Mouse (Mus musculus): Measurements from ENCODE around the gene Rgs7. TPM values are rescaled to one million over a fixed set of nuclear protein-coding genes. Genes with fewer than 3 reads are reported as not detected.

Gene Rgs7
- polyA plus RNA-seq, 1 experiment from 2014 or later: 0.96 TPM

DNA sequence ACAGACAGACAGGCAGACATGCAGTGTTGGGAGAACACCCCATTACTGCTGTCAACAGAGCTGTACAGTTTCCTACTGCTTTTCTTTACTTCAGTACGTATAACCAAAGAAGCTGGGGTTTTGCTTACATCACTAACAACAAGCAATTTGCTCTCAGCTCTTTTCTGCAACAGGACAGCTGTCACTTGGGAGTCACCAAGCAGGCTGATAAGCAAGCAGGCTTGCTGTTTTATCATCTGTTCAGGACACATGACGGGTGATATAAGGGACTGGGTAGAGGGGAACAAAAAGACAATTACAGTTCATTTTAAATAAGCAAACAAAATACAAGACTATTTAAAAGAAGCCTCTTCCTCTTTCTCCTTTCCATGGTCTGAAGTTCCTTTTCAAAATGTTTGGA lies 289.4 kb downstream of the Rgs7 start:
- H3K4me2 ChIP-seq (replicated peaks; ENCODE audit: low read depth): no peak overlapping the region

DNA sequence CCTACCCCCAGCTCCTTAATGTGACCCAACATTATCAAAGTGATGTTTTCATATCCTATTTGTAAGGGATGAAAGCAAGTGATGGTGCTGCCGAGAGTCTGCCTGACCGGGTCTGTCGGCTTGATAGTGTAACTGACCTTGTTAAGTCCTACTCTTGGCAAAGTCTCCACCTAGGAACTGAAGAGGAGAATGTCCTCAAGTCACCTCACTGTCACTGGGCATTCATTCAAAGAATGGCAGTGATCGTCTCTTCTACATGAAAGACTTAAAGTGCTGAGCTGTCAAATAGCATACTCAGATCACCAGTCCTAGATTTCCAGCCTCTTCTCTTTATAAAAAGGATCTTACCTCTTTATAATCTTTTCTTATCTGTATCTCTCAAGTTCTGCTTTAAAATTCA lies 293.4 kb downstream of the Rgs7 start:
- ATAC-seq (ENCODE audit: low FRiP score, low TSS enrichment): no peak
- H3K27me3 ChIP-seq (ENCODE audit: control insufficient read depth, insufficient read depth, low read length): no peaks in the 10 kb centered on the region
- WGBS: 85% methylated on average over 4 of the region's 4 CpGs

More for the DNA sequence above, 289.4 kb downstream of the Rgs7 start:
- no peaks in the 10 kb centered on the region for H3K27me3 ChIP-seq (ENCODE audit: control insufficient read depth, insufficient read depth, low read length)
- TF ChIP-seq CTCF (IDR thresholded peaks at IDR 0.05; ENCODE audit: low read depth) (no peak), EP300 (optimal IDR thresholded peaks at IDR 0.05) (no peak)
- H3K9ac ChIP-seq (ENCODE audit: low read length): no peak overlapping the region
- H3K9me3 ChIP-seq (ENCODE audit: control insufficient read depth, low read length): no peaks in the 10 kb centered on the region
- DNase-seq (ENCODE audit: low spot score) (no peak), ATAC-seq (ENCODE audit: low FRiP score, low TSS enrichment) (no peak)
- H3K27ac ChIP-seq (replicated peaks): no peak overlapping the region
- no peak overlapping the region for H3K4me3 ChIP-seq (ENCODE audit: low read depth, low read length)
- H3K36me3 ChIP-seq (ENCODE audit: control insufficient read depth, insufficient read depth, low read length): no peaks in the 10 kb centered on the region
- WGBS: 40% methylated on average over 2 of the region's 2 CpGs
- no peaks in the 10 kb centered on the region for H3K4me1 ChIP-seq (replicated peaks; ENCODE audit: control insufficient read depth, insufficient read depth)

DNA sequence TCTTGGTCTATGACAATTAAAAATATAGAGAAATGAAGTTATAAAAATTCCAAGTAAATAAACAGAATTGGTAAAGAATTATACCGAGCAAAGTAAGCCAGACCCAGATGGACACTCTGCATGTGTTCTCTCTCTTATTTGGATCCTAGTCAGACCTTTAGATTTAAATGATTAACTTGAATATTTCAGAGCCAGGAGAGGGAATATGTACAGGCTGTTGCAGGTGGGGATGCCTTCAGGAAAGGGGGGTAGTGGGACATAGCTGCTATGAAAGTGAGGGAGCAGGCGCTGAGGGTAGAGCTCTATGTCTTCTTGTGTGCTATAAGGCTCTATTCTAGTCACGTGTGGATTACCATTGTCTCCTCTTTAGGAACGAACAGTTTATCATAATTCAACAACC lies 296.5 kb downstream of the Rgs7 start:
- TF ChIP-seq EP300 (optimal IDR thresholded peaks at IDR 0.05): no peak
- no peak for TF ChIP-seq CTCF (IDR thresholded peaks at IDR 0.05; ENCODE audit: low read depth)
- ATAC-seq (ENCODE audit: low FRiP score, low TSS enrichment) (no peak), DNase-seq (ENCODE audit: low spot score) (no peak)
- H3K9me3 ChIP-seq (ENCODE audit: control insufficient read depth, low read length): no peaks in the 10 kb centered on the region
- H3K27me3 ChIP-seq (ENCODE audit: control insufficient read depth, insufficient read depth, low read length): no peaks in the 10 kb centered on the region
- no peaks in the 10 kb centered on the region for H3K36me3 ChIP-seq (ENCODE audit: control insufficient read depth, insufficient read depth, low read length)
- no peaks in the 10 kb centered on the region for H3K4me1 ChIP-seq (replicated peaks; ENCODE audit: control insufficient read depth, insufficient read depth)
- no peak overlapping the region for H3K4me2 ChIP-seq (replicated peaks; ENCODE audit: low read depth)
- 84% methylated on average over 4 of the region's 4 CpGs for WGBS
- no peak overlapping the region for H3K4me3 ChIP-seq (ENCODE audit: low read depth, low read length)
- no peak overlapping the region for H3K27ac ChIP-seq (replicated peaks)
- H3K9ac ChIP-seq (ENCODE audit: low read length): no peak overlapping the region

More for the DNA sequence above, 293.4 kb downstream of the Rgs7 start:
- H3K4me3 ChIP-seq (ENCODE audit: low read depth, low read length): no peak overlapping the region
- TF ChIP-seq EP300 (optimal IDR thresholded peaks at IDR 0.05) (no peak), CTCF (IDR thresholded peaks at IDR 0.05; ENCODE audit: low read depth) (no peak)
- no peaks in the 10 kb centered on the region for H3K9me3 ChIP-seq (ENCODE audit: control insufficient read depth, low read length)
- H3K4me1 ChIP-seq (replicated peaks; ENCODE audit: control insufficient read depth, insufficient read depth): no peaks in the 10 kb centered on the region
- no peaks in the 10 kb centered on the region for H3K36me3 ChIP-seq (ENCODE audit: control insufficient read depth, insufficient read depth, low read length)
- H3K27ac ChIP-seq (replicated peaks): no peak overlapping the region
- H3K4me2 ChIP-seq (replicated peaks; ENCODE audit: low read depth): no peak overlapping the region
- no peak overlapping the region for H3K9ac ChIP-seq (ENCODE audit: low read length)
- DNase-seq (ENCODE audit: low spot score): no peak

DNA sequence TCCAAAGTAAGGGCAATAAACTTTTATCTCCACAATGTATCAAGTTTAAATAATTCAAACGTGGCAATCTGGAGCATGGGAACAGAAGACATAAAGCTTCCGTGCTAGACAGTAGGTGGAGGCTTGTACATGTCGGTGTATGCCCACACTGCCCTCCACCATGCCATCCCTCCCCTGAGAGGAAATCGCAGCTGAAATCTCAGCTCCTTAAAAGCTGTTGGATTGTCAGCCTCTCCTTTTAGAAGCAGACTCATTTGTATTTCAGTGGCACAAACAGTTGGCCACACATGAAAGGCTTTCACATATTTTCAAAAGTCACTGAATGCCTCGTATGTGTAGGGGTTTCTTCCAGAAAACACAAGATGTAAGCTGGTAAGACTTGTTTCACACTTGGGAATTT lies 304.1 kb downstream of the Rgs7 start:
- no peaks in the 10 kb centered on the region for H3K4me1 ChIP-seq (replicated peaks; ENCODE audit: control insufficient read depth, insufficient read depth)
- 72% methylated on average over 5 of the region's 5 CpGs for WGBS
- TF ChIP-seq EP300 (optimal IDR thresholded peaks at IDR 0.05) (no peak), CTCF (IDR thresholded peaks at IDR 0.05; ENCODE audit: low read depth) (no peak)
- H3K4me3 ChIP-seq (ENCODE audit: low read depth, low read length): no peak overlapping the region
- H3K9me3 ChIP-seq (ENCODE audit: control insufficient read depth, low read length): no peaks in the 10 kb centered on the region
- no peak overlapping the region for H3K4me2 ChIP-seq (replicated peaks; ENCODE audit: low read depth)
- no peaks in the 10 kb centered on the region for H3K36me3 ChIP-seq (ENCODE audit: control insufficient read depth, insufficient read depth, low read length)
- no peak for DNase-seq (ENCODE audit: low spot score)
- H3K27me3 ChIP-seq (ENCODE audit: control insufficient read depth, insufficient read depth, low read length): no peaks in the 10 kb centered on the region
- no peak overlapping the region for H3K9ac ChIP-seq (ENCODE audit: low read length)
- H3K27ac ChIP-seq (replicated peaks): no peak overlapping the region
- no peak for ATAC-seq (ENCODE audit: low FRiP score, low TSS enrichment)

DNA sequence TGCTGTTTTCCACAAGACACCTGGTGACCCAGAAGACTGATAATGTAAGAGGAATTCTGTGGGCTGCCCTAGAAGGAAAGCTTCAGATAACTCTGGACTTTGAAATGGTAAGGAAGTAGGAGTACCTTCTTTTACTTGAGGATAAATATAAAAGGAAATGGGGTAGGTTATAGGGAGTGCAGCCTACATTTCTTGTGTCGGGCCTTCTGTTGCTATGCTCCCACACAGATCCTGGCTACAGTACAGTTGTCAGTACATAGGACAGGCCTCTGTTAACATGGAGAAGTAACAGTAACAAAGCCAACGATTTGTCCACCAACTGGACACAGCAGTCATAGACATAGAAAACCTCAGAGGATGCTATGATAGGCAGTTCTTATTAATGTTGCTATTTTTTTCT lies 307.1 kb downstream of the Rgs7 start:
- Histone ChIP-seq H3K27me3 (ENCODE audit: control insufficient read depth, insufficient read depth, low read length) (no peaks in the 10 kb centered on the region), H3K4me1 (replicated peaks; ENCODE audit: control insufficient read depth, insufficient read depth) (no peaks in the 10 kb centered on the region), H3K4me3 (ENCODE audit: low read depth, low read length) (no peak overlapping the region), H3K27ac (replicated peaks) (no peak overlapping the region), H3K9ac (ENCODE audit: low read length) (no peak overlapping the region), H3K4me2 (replicated peaks; ENCODE audit: low read depth) (no peak overlapping the region), H3K9me3 (ENCODE audit: control insufficient read depth, low read length) (no peaks in the 10 kb centered on the region), H3K36me3 (ENCODE audit: control insufficient read depth, insufficient read depth, low read length) (no peaks in the 10 kb centered on the region)
- no peak for TF ChIP-seq CTCF (IDR thresholded peaks at IDR 0.05; ENCODE audit: low read depth)
- TF ChIP-seq EP300 (optimal IDR thresholded peaks at IDR 0.05): no peak
- WGBS: 75% methylated on average over 2 of the region's 2 CpGs
- ATAC-seq (ENCODE audit: low FRiP score, low TSS enrichment): no peak
- DNase-seq (ENCODE audit: low spot score): no peak

DNA sequence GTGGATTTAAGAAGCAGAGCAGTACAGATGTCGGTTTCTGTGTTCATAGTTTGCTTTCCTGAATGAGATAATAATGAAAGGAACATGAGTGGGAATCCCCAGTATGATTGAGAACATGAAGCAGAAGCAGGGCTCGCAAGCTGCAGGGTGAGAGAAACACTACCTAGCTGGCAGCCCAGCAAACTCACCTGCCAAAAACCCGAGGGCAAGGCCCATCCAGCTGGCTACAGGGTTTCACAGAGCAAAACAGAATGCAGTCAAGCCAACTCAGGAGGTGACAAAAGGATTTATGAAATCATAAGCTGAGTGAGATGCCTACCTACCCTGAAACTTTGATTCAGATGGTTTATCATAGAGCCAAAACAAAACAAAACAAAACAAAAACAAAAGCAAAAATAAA lies 307.6 kb downstream of the Rgs7 start:
- DNase-seq (ENCODE audit: low spot score) (no peak), ATAC-seq (ENCODE audit: low FRiP score, low TSS enrichment) (no peak)
- Histone ChIP-seq H3K4me1 (replicated peaks; ENCODE audit: control insufficient read depth, insufficient read depth) (no peaks in the 10 kb centered on the region), H3K36me3 (ENCODE audit: control insufficient read depth, insufficient read depth, low read length) (no peaks in the 10 kb centered on the region), H3K4me3 (ENCODE audit: low read depth, low read length) (no peak overlapping the region), H3K9ac (ENCODE audit: low read length) (no peak overlapping the region), H3K9me3 (ENCODE audit: control insufficient read depth, low read length) (no peaks in the 10 kb centered on the region), H3K4me2 (replicated peaks; ENCODE audit: low read depth) (no peak overlapping the region), H3K27me3 (ENCODE audit: control insufficient read depth, insufficient read depth, low read length) (no peaks in the 10 kb centered on the region), H3K27ac (replicated peaks) (no peak overlapping the region)
- WGBS: 77% methylated on average over 3 of the region's 3 CpGs
- no peak for TF ChIP-seq CTCF (IDR thresholded peaks at IDR 0.05; ENCODE audit: low read depth)
- no peak for TF ChIP-seq EP300 (optimal IDR thresholded peaks at IDR 0.05)

All from stomach, postnatal 0 days (tissue).